Mouse (Mus musculus) midbrain, postnatal 0 days (tissue): ENCODE measurements around the gene Rpl15. TPM values are rescaled to one million over a fixed set of nuclear protein-coding genes. Genes with fewer than 3 reads are reported as not detected.
A peak's percentile ranks its signal among the peaks of the same experiment; 100 is the strongest.
"Not testable (repeated sequence)": the region's sequence is repeated elsewhere in the genome, so short reads cannot be mapped to it uniquely, and the experiment has no call there.

Source experiments
- ATAC-seq: fragments of 200-750 bp; cut with Nextera tagmentation; 2 replicates; pipeline ENCODE4 v1.8.0; 2017; ENCODE audit warnings: moderate number of reproducible peaks, mild to moderate bottlenecking, moderate TSS enrichment, moderate library complexity; ENCODE audit not compliant: low FRiP score
- DNase-seq: peaks from one replicate; pipeline ENCODE4 v3.0.0-alpha.2; 2015; ENCODE audit warnings: low spot score
- H3K27ac ChIP-seq: fragments of 300-500 bp; sonication (generic); 2 replicates; pipeline ENCODE4 v1.5.1; 2014; ENCODE audit warnings: low read depth, mild to moderate bottlenecking, low read length, mixed read lengths
- H3K27me3 ChIP-seq: fragments of 300-500 bp; sonication (generic); 2 replicates; pipeline ENCODE4 v1.6.1; 2014; ENCODE audit warnings: low read length, control low read depth, mixed read lengths; ENCODE audit not compliant: insufficient read depth
- H3K36me3 ChIP-seq: fragments of 300-500 bp; sonication (generic); 2 replicates; pipeline ENCODE4 v1.6.1; 2014; ENCODE audit warnings: low read length, control low read depth, mixed read lengths; ENCODE audit not compliant: insufficient read depth
- H3K4me1 ChIP-seq: fragments of 300-500 bp; sonication (generic); 2 replicates; pipeline ENCODE4 v1.6.1; 2014; ENCODE audit warnings: mild to moderate bottlenecking, control low read depth, antibody characterized with exemption, low read length, mixed read lengths; ENCODE audit not compliant: insufficient read depth
- H3K4me2 ChIP-seq: fragments of 300-500 bp; sonication (generic); 2 replicates; pipeline ENCODE4 v1.6.1; 2014; ENCODE audit warnings: low read depth, mild to moderate bottlenecking, low read length, mixed read lengths; ENCODE audit not compliant: poor library complexity, severe bottlenecking
- H3K4me3 ChIP-seq: fragments of 300-500 bp; sonication (generic); 2 replicates; pipeline ENCODE4 v1.5.1; 2014; ENCODE audit warnings: low read depth, mild to moderate bottlenecking, low read length, moderate library complexity
- H3K9ac ChIP-seq: fragments of 300-500 bp; sonication (generic); replicated peaks from 2 replicates; pipeline ENCODE4 v1.6.1; 2014; ENCODE audit warnings: mild to moderate bottlenecking, low read length, moderate library complexity, mixed read lengths; ENCODE audit not compliant: poor library complexity, severe bottlenecking
- H3K9me3 ChIP-seq: fragments of 300-500 bp; sonication (generic); 2 replicates; pipeline ENCODE4 v1.6.1; 2016; ENCODE audit warnings: low read length, control low read depth
- CTCF ChIP-seq: IDR thresholded peaks from 2 replicates; pipeline ENCODE4 v1.5.1; 2016; ENCODE audit warnings: antibody characterized with exemption, mild to moderate bottlenecking
- WGBS: fragments of 180-500 bp; shearing (Covaris S2); extraction: QIAGEN DNeasy Blood & Tissue Kit; methylation state at CpG from one replicate; pipeline ENCODE4 v1.1.7; 2014; 5-methylcytosine and 5-hydroxymethylcytosine counted together
- polyA plus RNA-seq: library from polyadenylated mRNA; unstranded; fragments of >200 nt; fragmentation: Nextera tagmentation; extraction: Ambion mirVana; gene quantifications from 2 replicates; pipeline ENCODE4 v1.2.1, GENCODE M21; 2015
- total RNA-seq: library from RNA; depleted of rRNA; stranded (reverse); fragments of >200 nt; gene quantifications from 2 replicates; pipeline ENCODE4 v1.2.3, GENCODE M21; 2014

The Rpl15 gene
- total and polyA plus RNA-seq, 2 experiments from 2014 or later, result 293 to 558 TPM

DNA sequence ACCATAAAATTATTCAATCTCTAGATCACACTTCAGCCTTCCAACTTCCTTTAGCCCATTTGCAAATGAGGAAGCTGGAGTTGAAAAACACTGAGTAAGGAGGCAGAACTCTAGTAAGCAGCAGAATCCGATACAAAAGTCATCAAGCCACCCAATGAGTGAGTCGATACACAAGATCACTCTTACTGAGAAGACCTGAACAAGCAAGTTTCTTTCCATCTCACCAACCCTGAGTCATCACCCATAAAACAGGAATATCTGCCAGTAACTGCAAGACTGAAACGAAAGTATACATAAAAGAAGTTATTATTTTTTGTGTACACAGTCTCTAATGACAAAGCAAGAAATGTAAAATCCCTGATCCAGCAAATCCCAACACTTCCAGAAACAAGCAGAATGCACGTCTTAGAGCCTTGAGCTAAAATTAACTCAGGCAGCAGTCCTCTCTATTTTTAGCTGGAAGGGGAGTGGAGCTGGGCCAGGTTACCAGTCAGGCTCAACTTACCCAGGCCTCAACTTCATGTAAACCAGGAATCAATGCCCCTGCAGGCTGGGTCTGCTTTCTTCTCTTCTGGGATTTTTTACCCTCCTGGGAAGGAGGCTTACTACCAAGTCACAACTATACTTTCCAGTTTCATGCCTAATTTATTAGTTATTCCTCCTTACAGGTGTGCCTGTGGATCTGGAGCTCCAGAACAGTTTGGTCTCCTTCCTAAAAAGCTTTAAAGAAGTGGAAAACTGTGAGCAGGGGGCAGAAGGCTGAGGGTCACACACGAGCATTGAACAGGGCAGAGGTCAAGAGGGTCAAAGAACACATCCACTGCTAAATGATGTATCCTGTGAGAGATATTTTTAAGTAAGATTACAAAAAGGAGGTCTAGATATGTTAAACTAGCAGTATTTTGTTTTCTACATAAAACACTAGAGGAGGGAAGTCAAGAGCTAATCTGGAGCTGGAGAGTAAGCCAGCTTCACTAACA lies 36.9 kb downstream of the Rpl15 start:
- ATAC-seq (no peak), DNase-seq (no peak)
- Histone ChIP-seq H3K4me1 (no peaks in the 10 kb centered on the region), H3K27ac (no peak overlapping the region), H3K9ac (no peak overlapping the region), H3K36me3 (no peaks in the 10 kb centered on the region), H3K9me3 (no peaks in the 10 kb centered on the region), H3K4me2 (no peak overlapping the region), H3K4me3 (no peak overlapping the region), H3K27me3 (no peaks in the 10 kb centered on the region)
- WGBS, result 63% methylated on average over 5 of the region's 5 CpGs
- TF ChIP-seq CTCF, result no peak

DNA sequence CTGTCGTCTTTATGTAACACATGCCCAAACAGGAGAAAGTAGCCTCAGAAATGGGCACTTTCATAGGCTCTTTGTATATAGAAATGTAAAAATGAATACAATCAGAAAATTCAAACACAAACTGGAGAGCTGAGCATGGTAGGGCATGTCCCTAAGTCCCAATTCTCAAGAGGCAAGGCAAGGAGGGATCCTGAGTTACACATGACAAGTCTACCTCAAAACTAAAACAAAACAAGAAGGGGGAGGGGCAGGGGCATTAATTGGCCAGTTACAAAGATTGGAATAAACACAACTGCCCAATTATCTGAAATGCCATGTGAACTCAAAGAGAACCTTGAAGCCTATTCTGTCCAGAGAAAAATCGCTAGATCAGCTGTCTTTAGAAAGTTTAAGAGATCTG lies 38.1 kb downstream of the Rpl15 start:
- DNase-seq (no peak), ATAC-seq (no peak)
- Histone ChIP-seq H3K4me2 (no peak overlapping the region), H3K27me3 (no peaks in the 10 kb centered on the region), H3K9me3 (no peaks in the 10 kb centered on the region), H3K4me1 (no peaks in the 10 kb centered on the region), H3K27ac (no peak overlapping the region), H3K36me3 (no peaks in the 10 kb centered on the region), H3K9ac (no peak overlapping the region), H3K4me3 (no peak overlapping the region)
- no peak for TF ChIP-seq CTCF
- WGBS, result 92% methylated on average over 2 of the region's 2 CpGs

DNA sequence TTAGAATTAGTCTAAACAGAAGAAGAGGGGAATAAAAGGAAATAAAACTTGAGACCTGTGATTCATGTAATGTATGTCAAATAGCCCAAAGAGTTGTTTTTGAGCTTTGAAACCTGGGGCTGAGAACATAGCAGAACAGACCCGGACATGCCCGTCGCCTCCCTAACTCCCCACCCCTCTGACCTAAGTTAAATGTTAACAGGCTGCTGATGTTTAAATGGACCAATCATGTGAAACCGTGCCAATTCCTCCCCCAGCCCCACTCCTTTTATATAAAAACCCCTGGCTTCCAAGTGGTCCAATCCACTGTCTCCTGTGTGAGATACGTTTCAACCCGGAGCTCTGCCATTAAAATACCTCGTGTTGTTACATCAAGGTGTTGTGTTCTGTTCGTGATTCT lies 39.3 kb downstream of the Rpl15 start:
- H3K4me2 ChIP-seq, H3K27ac ChIP-seq, ATAC-seq, H3K9me3 ChIP-seq, H3K4me1 ChIP-seq, H3K27me3 ChIP-seq, DNase-seq, H3K36me3 ChIP-seq, H3K9ac ChIP-seq, H3K4me3 ChIP-seq: not testable (repeated sequence)
- WGBS, result 95% methylated on average over 8 of the region's 8 CpGs

DNA sequence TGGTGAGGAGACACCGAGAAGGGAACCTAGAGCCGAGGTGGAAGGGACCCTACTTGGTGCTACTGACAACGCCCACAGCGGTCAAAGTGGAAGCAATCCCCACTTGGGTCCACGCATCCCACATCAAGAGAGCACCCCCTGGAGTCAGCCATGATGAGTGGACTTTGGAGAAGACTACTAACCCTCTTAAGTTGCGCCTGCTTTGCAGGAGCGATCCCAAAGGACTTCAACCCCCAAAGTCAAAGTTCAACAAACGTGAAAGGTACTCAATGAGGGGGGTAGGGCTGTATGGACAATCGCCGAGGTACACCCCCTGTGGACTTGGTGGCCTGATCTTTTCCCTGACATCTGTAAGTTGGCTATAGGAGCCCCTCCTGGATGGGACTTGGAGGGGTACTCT lies 41.4 kb downstream of the Rpl15 start:
- not testable (repeated sequence) for H3K4me3 ChIP-seq, H3K4me2 ChIP-seq, H3K9me3 ChIP-seq, ATAC-seq, DNase-seq, H3K9ac ChIP-seq, H3K27me3 ChIP-seq, H3K27ac ChIP-seq, H3K36me3 ChIP-seq, H3K4me1 ChIP-seq
- WGBS, result 93% methylated on average over 10 of the region's 10 CpGs

DNA sequence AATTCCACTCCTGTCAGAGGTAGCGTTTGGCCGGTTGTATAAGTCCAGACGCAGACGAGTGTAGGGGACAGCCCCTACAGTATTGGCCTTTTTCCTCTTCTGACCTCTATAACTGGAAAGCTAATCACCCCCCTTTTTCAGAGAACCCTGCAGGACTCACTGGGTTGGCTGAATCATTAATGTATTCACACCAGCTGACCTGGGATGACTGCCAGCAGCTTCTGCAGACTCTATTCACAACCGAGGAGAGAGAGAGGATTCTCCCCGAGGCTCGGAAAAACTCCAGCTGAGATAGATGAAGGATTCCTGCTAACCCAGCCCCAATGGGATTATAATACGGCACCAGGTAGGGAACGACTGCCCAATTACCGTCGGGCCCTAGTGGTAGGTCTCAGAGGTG lies 45.0 kb downstream of the Rpl15 start:
- H3K4me1 ChIP-seq, H3K27ac ChIP-seq, H3K36me3 ChIP-seq, H3K27me3 ChIP-seq, H3K4me3 ChIP-seq, H3K9ac ChIP-seq, H3K4me2 ChIP-seq, H3K9me3 ChIP-seq, ATAC-seq: not testable (repeated sequence)
- WGBS, result 32% methylated on average over 11 of the region's 11 CpGs
- peak; percentile 14 for DNase-seq
- TF ChIP-seq CTCF, result peak; percentile 21; the same call in 1 of the 2 replicates

DNA sequence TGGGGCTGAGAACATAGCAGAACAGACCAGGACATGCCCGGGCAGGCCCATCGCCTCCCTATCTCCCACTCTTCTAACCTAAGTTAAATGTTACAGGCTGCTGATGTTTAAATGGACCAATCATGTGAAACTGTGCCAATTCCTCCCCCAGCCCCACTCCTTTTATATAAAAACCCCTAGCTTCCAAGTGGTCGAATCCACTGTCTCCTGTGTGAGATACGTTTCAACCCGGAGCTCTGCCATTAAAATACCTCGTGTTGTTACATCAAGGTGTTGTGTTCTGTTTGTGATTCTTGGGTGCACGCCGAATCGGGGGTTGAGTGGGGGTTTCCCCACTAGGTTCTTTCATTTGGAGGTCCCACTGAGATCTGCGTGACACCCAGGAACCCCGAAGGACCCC lies 45.8 kb downstream of the Rpl15 start:
- not testable (repeated sequence) for H3K4me2 ChIP-seq, H3K4me1 ChIP-seq, H3K9ac ChIP-seq, H3K27ac ChIP-seq, ATAC-seq, DNase-seq, H3K27me3 ChIP-seq, H3K4me3 ChIP-seq, H3K36me3 ChIP-seq, H3K9me3 ChIP-seq
- 98% methylated on average over 11 of the region's 11 CpGs for WGBS
